Mouse (Mus musculus) limb, embryonic 13.5 days (tissue): ENCODE data around the gene Cdh24. TPM values are rescaled to one million over a fixed set of nuclear protein-coding genes. Genes with fewer than 3 reads are reported as not detected.
"Not testable (repeated sequence)": the region's sequence is repeated elsewhere in the genome, so short reads cannot be mapped to it uniquely, and the experiment has no call there.

Experiments used
- ATAC-seq: fragments of 200-750 bp; cut with Nextera tagmentation; 2 replicates; pipeline ENCODE4 v1.8.0; 2017; ENCODE audit warnings: low read depth, moderate number of reproducible peaks, moderate TSS enrichment; ENCODE audit not compliant: low FRiP score
- H3K27ac ChIP-seq: fragments of 300-500 bp; sonication (generic); 2 replicates; pipeline ENCODE4 v1.5.1; 2015; ENCODE audit warnings: inconsistent platforms, mild to moderate bottlenecking, moderate library complexity
- H3K27me3 ChIP-seq: fragments of 300-500 bp; sonication (generic); 2 replicates; pipeline ENCODE4 v1.6.1; 2015; ENCODE audit warnings: mild to moderate bottlenecking, inconsistent platforms
- H3K36me3 ChIP-seq: fragments of 300-500 bp; sonication (generic); 2 replicates; pipeline ENCODE4 v1.6.1; 2015; ENCODE audit warnings: inconsistent platforms, mild to moderate bottlenecking, moderate library complexity
- H3K4me1 ChIP-seq: fragments of 300-500 bp; sonication (generic); 2 replicates; pipeline ENCODE4 v1.6.1; 2015; ENCODE audit warnings: inconsistent platforms
- H3K4me2 ChIP-seq: fragments of 300-500 bp; sonication (generic); replicated peaks from 2 replicates; pipeline ENCODE4 v1.6.1; 2015; ENCODE audit warnings: inconsistent platforms, mild to moderate bottlenecking, moderate library complexity
- H3K4me3 ChIP-seq: fragments of 300-500 bp; sonication (generic); 2 replicates; pipeline ENCODE4 v1.5.1; 2015; ENCODE audit warnings: moderate library complexity, mild to moderate bottlenecking, inconsistent platforms
- H3K9ac ChIP-seq: fragments of 300-500 bp; sonication (generic); 2 replicates; pipeline ENCODE4 v1.6.1; 2015; ENCODE audit warnings: mild to moderate bottlenecking, inconsistent platforms
- H3K9me3 ChIP-seq: fragments of 300-500 bp; sonication (generic); 2 replicates; pipeline ENCODE4 v1.6.1; 2016; ENCODE audit warnings: inconsistent platforms
- WGBS: fragments of 180-500 bp; shearing (Covaris S2); methylation state at CpG from one replicate; pipeline ENCODE4 v1.1.7; 2015; 5-methylcytosine and 5-hydroxymethylcytosine counted together
- polyA plus RNA-seq: library from polyadenylated mRNA; unstranded; fragments of >200 nt; fragmentation: Nextera tagmentation; extraction: Ambion mirVana; gene quantifications from 2 replicates; pipeline ENCODE4 v1.2.1, GENCODE M21; 2015

The Cdh24 gene
- polyA plus RNA-seq, 1 experiment from 2014 or later: 8.2 TPM

- Histone ChIP-seq H3K4me2 (peak within 1 kb of the TSS; percentile 81), H3K4me1 (peaks cover 12% of the 10 kb centered on the region), H3K36me3 (peaks cover 29% of the 10 kb centered on the region), H3K9me3 (no peaks in the 10 kb centered on the region), H3K27me3 (no peaks in the 10 kb centered on the region), H3K4me3 (peak within 1 kb of the TSS; percentile 79), H3K27ac (peak within 1 kb of the TSS; percentile 79; the same call in 1 of the 2 replicates), H3K9ac (peak within 1 kb of the TSS; percentile 89)
- peak; percentile 91 for ATAC-seq
- WGBS: under 1% methylated on average over 25 of the region's 25 CpGs
These were observed 23.2 kb downstream of the Cdh24 start, which contains the start of gene Psmb5 for GRCm38 (mm10) chr14:54617897-54618365. TSS of gene Psmb5 (minus strand) at chr14:54618022.

- H3K36me3 ChIP-seq: peaks cover 35% of the 10 kb centered on the region
- H3K4me2 ChIP-seq: peak overlapping the region; percentile 81
- WGBS: 2% methylated on average over 38 of the region's 38 CpGs
- peak overlapping the region; percentile 89 for H3K9ac ChIP-seq
- H3K27me3 ChIP-seq: no peaks in the 10 kb centered on the region
- peaks cover 12% of the 10 kb centered on the region for H3K4me1 ChIP-seq
- H3K4me3 ChIP-seq: peak overlapping the region; percentile 79
- peak; percentile 45 for ATAC-seq
- H3K27ac ChIP-seq: peak overlapping the region; percentile 79; the same call in 1 of the 2 replicates
- no peaks in the 10 kb centered on the region for H3K9me3 ChIP-seq
These were observed 23.8 kb downstream of the Cdh24 start for GRCm38 (mm10) chr14:54617152-54617896.

- Histone ChIP-seq H3K4me2 (peak overlapping the region; percentile 81), H3K27ac (no peak overlapping the region), H3K4me1 (peaks cover 12% of the 10 kb centered on the region), H3K36me3 (peaks cover 42% of the 10 kb centered on the region), H3K27me3 (no peaks in the 10 kb centered on the region), H3K9ac (no peak overlapping the region), H3K4me3 (peak overlapping the region; percentile 79), H3K9me3 (no peaks in the 10 kb centered on the region)
- WGBS: 89% methylated on average over 16 of the region's 16 CpGs
- ATAC-seq: no peak
These were observed 24.8 kb downstream of the Cdh24 start for GRCm38 (mm10) chr14:54616226-54616825.

GRCm38 (mm10) chr14:54614130-54614529 is 27.0 kb downstream of the Cdh24 start:
- not testable (repeated sequence) for H3K27ac ChIP-seq, H3K9ac ChIP-seq, ATAC-seq, H3K4me2 ChIP-seq, H3K4me3 ChIP-seq, H3K27me3 ChIP-seq, H3K9me3 ChIP-seq
- Histone ChIP-seq H3K36me3 (peaks cover 57% of the 10 kb centered on the region), H3K4me1 (peaks cover 12% of the 10 kb centered on the region)
- WGBS: 94% methylated on average over 16 of the region's 16 CpGs

GRCm38 (mm10) chr14:54610648-54611047 is 30.5 kb downstream of the Cdh24 start:
- no peak overlapping the region for H3K4me3 ChIP-seq
- H3K9me3 ChIP-seq: no peaks in the 10 kb centered on the region
- H3K27ac ChIP-seq: no peak overlapping the region
- 82% methylated on average over 6 of the region's 6 CpGs for WGBS
- peaks cover 49% of the 10 kb centered on the region for H3K36me3 ChIP-seq
- no peak overlapping the region for H3K4me2 ChIP-seq
- no peak overlapping the region for H3K9ac ChIP-seq
- no peak for ATAC-seq
- no peaks in the 10 kb centered on the region for H3K4me1 ChIP-seq
- no peaks in the 10 kb centered on the region for H3K27me3 ChIP-seq

- Histone ChIP-seq H3K36me3 (peaks cover 42% of the 10 kb centered on the region), H3K27me3 (no peaks in the 10 kb centered on the region), H3K4me1 (no peaks in the 10 kb centered on the region), H3K9me3 (no peaks in the 10 kb centered on the region), H3K9ac (no peak overlapping the region), H3K27ac (no peak overlapping the region), H3K4me2 (no peak overlapping the region), H3K4me3 (no peak overlapping the region)
- 78% methylated on average over 4 of the region's 4 CpGs for WGBS
- no peak for ATAC-seq
These were observed 31.2 kb downstream of the Cdh24 start for GRCm38 (mm10) chr14:54609962-54610361.

- H3K27me3 ChIP-seq: no peaks in the 10 kb centered on the region
- no peak overlapping the region for H3K4me2 ChIP-seq
- no peak overlapping the region for H3K4me3 ChIP-seq
- ATAC-seq: no peak
- no peaks in the 10 kb centered on the region for H3K9me3 ChIP-seq
- 72% methylated on average over 4 of the region's 4 CpGs for WGBS
- peaks cover 35% of the 10 kb centered on the region for H3K36me3 ChIP-seq
- no peak overlapping the region; the same call in 1 of the 2 replicates for H3K27ac ChIP-seq
- peaks cover 3% of the 10 kb centered on the region for H3K4me1 ChIP-seq
- H3K9ac ChIP-seq: no peak overlapping the region
These were observed 31.9 kb downstream of the Cdh24 start for GRCm38 (mm10) chr14:54609245-54609644.

- 56% methylated on average over 8 of the region's 8 CpGs for WGBS
These were observed 33.9 kb downstream of the Cdh24 start for GRCm38 (mm10) chr14:54607226-54607625.

GRCm38 (mm10) chr14:54605752-54606321 is 35.3 kb downstream of the Cdh24 start, which contains the start of gene 4931414P19Rik:
TSS of gene 4931414P19Rik (minus strand) at chr14:54605993.
- Histone ChIP-seq H3K4me2 (peak within 1 kb of the TSS; percentile 65), H3K9me3 (no peaks in the 10 kb centered on the region), H3K27ac (peak within 1 kb of the TSS; percentile 67), H3K4me1 (peaks cover 17% of the 10 kb centered on the region), H3K9ac (peak within 1 kb of the TSS; percentile 65), H3K36me3 (peaks cover 10% of the 10 kb centered on the region), H3K27me3 (no peaks in the 10 kb centered on the region), H3K4me3 (peak within 1 kb of the TSS; percentile 65)
- peak; percentile 53; the same call in 1 of the 2 replicates for ATAC-seq
- under 1% methylated on average over 26 of the region's 39 CpGs for WGBS

More at GRCm38 (mm10) chr14:54607226-54607625, 33.9 kb downstream of the Cdh24 start:
- ATAC-seq: no peak
- Histone ChIP-seq H3K4me3 (no peak overlapping the region), H3K27me3 (no peaks in the 10 kb centered on the region), H3K4me2 (no peak overlapping the region), H3K9me3 (no peaks in the 10 kb centered on the region), H3K36me3 (peaks cover 22% of the 10 kb centered on the region), H3K4me1 (peaks cover 16% of the 10 kb centered on the region), H3K9ac (no peak overlapping the region), H3K27ac (no peak overlapping the region; the same call in 1 of the 2 replicates)

GRCm38 (mm10) chr14:54603686-54604085 is 37.5 kb downstream of the Cdh24 start:
- peaks cover 12% of the 10 kb centered on the region for H3K36me3 ChIP-seq
- WGBS: 83% methylated on average over 8 of the region's 8 CpGs
- no peaks in the 10 kb centered on the region for H3K27me3 ChIP-seq
- H3K4me2 ChIP-seq: peak overlapping the region; percentile 57
- ATAC-seq: no peak
- H3K4me3 ChIP-seq: peak overlapping the region; percentile 65
- H3K4me1 ChIP-seq: peaks cover 17% of the 10 kb centered on the region
- H3K27ac ChIP-seq: peak overlapping the region; percentile 65
- H3K9me3 ChIP-seq: no peaks in the 10 kb centered on the region
- no peak overlapping the region for H3K9ac ChIP-seq

- H3K4me2 ChIP-seq: peak overlapping the region; percentile 57
- H3K9me3 ChIP-seq: no peaks in the 10 kb centered on the region
- H3K36me3 ChIP-seq: peaks cover 13% of the 10 kb centered on the region
- H3K27ac ChIP-seq: peak overlapping the region; percentile 94
- peak overlapping the region; percentile 83 for H3K9ac ChIP-seq
- H3K27me3 ChIP-seq: no peaks in the 10 kb centered on the region
- H3K4me3 ChIP-seq: peak overlapping the region; percentile 65
- peaks cover 17% of the 10 kb centered on the region for H3K4me1 ChIP-seq
- WGBS: under 1% methylated on average over 46 of the region's 46 CpGs
- ATAC-seq: peak; percentile 99
These were observed 38.0 kb downstream of the Cdh24 start for GRCm38 (mm10) chr14:54603038-54603654.
